Mouse (Mus musculus) adrenal gland, postnatal 10 days (tissue): ENCODE measurements around the gene Rccd1. TPM values are rescaled to one million over a fixed set of nuclear protein-coding genes. Genes with fewer than 3 reads are reported as not detected.
A peak's percentile ranks its signal among the peaks of the same experiment; 100 is the strongest.
"Not testable (repeated sequence)": the region's sequence is repeated elsewhere in the genome, so short reads cannot be mapped to it uniquely, and the experiment has no call there.

Experiments
- DNase-seq: peaks from one replicate; pipeline ENCODE4 v3.0.0; 2021; ENCODE audit warnings: mixed read lengths
- total RNA-seq, 2 experiments: library from RNA; stranded (reverse); gene quantifications; 2 replicates each; pipeline ENCODE4 v1.2.3; 2021

The Rccd1 gene
- total RNA-seq, 2 experiments from 2014 or later, result 8.4 to 13.8 TPM

DNA sequence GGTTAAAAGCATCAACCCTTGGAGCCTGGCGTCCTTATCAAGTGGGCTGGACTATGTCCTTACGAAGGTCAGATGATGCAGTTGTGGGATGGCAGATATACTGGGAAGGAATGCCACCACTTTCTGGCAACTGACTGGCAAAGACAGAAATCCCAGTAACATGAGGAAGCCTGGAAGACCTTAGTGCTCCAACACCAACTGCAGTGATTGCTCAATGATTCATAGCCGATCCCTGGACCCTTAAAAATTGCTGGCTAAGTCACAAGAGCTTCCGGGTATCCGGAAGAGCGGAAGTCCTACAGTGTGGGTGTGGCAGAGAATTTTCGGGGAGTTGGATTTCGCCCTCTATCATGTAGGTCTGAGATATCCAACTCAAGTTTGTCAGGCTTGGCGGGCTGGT, 21.9 kb upstream of the Rccd1 start:
- DNase-seq, result no peak

DNA sequence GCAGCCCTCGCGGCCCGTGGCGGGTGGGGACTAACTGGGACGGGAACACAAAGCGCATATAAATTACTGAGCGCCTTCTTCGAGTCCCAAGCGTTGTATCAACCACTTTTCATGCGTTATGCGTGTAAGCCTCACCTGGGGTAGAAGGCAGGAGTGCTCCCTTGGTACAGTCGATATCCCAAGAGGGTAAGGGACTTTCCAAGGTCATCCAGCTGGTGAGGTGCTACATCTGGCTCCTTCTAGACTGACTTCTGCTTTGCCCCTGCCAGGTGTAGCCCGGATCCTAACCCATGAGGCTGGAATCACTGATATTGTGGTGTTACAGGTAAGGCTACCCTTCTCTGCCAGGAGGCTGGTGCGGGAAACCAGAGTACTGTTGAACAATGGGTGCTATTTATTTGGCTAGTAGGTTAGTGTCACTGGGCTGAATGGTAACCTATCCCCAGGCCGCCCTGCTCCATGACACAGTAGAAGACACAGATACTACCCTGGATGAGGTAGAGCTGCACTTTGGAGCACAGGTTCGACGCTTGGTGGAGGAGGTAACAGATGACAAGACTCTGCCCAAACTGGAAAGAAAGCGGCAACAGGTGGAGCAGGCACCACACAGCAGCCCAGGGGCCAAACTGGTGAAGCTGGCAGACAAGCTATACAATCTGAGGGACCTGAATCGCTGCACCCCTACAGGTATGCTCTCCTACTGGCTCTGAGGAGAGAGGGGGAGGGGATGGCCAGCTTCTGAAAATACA, 19.2 kb upstream of the Rccd1 start:
- DNase-seq, result no peak

DNA sequence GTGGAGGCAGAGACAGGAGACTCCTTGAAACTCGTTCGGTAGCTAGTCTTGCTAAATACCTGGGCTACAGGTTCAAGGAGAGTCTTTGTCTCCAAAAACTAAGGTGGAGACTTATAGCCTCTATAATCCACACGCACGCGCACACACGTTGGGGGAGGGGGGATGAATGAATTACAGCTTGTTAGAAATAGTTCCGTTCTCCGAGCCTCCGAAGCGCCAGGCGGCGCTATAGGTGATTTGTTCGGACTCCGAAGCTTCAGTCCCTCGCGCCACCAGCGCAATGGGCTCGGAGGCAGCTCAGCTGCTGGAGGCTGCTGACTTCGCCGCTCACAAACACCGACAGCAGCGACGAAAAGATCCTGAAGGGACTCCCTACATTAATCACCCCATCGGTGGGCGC, 18.6 kb upstream of the Rccd1 start, which contains the start of gene Hddc3:
Hddc3 (plus strand) TSS at position 247 of the 400 bp plus-strand sequence.
- DNase-seq, result peak; percentile 95

DNA sequence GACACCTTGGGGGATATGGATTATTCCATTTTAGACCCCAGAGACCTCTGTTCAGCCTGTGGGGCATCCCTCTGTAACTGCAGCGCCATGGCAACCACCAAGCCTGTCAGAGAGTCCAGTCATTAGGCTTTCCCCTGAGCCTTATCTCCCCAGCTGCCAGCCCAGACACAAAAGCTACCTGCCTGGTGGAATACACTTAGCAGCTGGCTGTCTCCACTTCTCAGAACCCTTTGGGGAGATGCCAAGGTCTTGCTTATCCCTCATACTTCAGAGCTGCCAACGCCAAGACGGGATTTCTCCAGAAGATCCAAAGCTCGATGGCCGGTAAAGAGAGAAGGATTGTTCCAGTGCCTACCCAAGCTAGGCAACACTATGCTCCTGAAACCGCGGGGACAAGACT, 17.5 kb upstream of the Rccd1 start:
- no peak for DNase-seq

DNA sequence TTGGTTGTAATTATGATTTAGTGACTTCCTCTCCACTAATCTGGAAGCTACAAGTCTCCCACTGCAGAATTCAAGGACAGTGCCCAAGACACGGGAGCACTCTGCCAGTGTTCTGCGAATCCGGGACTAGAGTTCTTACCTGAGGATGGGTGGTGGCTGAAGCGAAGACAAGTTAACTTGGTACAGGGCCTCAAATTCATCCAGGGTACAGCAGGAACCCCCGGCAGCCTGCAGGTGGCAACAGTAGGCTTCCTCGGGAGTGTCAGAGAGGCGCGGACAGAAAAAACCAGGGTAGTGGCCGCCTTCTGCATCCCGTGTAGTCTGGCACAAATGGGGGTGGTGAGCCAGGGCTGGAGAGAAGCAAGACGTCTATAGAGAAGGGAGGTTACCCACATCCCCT, 16.5 kb upstream of the Rccd1 start, which contains the start of gene Unc45a:
Unc45a (minus strand) TSS at position 213 of the 400 bp plus-strand sequence.
- peak; percentile 79 for DNase-seq

DNA sequence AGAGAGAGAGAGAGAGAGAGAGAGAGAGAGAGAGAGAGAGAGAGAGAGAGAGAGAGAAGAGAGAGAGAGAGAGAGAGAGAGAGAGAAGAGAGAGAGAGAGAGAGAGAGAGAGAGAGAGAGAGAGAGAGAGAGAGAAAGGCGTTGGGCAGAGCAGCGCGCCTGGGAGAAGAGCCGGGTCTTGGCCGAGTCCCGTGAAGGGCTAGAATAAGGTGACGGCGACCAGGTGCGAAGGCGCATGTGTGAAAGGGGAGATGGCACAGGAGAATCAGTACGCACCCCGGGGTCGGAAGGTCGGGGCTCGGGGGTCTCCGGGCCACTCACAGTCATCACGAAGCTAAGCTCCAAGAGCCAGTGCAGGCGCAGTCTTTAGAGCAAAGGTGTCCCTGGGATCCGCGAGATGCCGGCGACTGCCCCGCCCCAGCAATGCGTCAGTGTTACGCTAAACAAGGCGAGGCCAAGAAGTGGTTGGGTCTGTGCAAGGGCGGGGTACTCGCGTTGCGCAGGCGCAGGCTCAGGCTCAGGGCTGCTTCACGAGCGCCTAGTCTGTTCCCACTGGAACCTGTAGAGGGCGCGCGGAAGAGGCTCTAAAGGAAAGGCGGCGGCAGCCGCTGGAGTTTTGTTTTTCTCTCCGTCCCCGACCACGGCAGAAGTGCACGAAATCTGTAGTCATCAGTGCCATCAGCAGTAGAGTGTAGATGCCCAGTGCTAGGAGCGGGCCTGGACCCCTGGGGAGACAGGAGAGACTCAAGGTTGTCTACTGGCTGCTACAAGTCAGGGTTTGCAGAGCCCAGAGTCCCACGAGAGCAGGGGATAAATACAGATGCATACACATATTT, 15.8 kb upstream of the Rccd1 start:
- peak; percentile 98 for DNase-seq

DNA sequence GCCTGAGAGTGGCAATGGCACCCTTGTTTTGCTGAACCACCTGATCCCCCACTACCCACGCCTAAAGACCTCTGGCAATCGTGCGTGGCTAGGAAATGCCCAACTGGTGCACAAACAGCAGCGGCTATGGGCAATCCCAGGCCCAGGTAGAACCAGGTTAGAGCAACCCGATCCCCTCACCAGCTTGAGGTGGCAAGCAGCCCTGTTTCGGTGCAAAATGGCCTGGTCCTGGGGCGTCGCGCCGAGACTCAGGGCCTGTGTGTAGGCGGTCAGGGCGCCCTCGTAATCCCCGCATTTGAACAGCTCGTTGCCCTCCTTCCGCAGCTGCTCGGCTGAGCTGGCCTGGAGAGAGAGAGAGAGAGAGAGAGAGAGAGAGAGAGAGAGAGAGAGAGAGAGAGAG, 15.1 kb upstream of the Rccd1 start:
- DNase-seq, result peak; percentile 54

DNA sequence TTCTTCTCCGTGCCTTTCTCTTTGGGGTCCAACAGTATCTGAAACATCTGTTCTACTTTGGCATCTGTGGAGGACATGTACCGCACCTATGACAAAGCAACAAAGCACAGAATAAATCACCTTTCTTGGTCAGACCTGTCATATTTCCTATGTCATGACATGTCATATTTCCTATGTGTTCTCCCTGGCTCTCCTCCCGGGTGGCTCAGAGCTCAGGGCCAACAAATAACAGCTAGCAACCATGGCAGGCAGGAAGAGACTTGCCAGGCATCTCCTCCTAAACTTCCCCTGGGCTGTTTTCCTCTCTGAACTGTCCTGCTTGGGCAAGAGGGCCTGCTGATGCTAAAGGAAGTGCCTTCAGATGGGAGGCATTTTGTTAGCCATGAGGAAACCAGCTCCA, 12.7 kb upstream of the Rccd1 start:
- DNase-seq, result no peak

DNA sequence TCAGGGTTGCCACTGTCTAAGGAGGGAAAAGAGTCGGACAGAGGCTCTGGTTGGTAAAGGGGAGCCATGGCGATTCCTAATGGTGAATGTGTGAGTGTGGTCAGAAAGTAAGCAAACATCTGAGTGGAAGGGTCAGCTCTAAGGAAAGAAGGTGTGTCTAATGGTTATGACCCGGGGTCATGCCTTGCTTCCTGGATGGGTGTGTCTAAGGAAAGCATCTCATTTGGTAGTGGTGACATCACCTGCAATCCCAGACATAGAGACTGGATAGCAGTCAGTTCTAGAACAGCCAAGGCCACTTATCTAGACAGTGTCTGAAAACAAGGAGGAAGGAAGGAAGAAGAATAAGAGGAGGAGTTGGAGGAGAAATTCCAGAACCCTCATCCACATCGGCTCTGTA, 10.6 kb upstream of the Rccd1 start:
- DNase-seq, result no peak

DNA sequence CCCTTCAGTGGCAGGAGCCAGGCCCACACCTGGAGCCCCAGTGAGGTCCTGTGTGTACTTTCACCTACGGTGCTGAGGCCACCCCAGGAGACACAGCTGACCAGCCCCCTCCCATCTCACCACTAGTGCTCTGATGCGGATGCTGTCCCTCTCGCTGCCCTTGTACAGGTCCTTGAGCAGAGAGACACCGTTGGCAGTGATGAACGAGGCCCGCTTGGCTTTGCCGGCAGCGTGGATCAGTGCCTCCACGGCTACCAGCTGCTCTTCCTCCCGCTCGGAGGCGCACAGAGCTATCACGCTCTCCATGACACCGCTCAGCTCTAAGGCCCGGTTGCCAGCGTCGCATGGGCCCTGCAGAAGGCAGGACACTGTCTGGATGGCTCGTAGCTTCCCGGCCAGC, 7.2 kb upstream of the Rccd1 start:
- DNase-seq, result peak; percentile 60

DNA sequence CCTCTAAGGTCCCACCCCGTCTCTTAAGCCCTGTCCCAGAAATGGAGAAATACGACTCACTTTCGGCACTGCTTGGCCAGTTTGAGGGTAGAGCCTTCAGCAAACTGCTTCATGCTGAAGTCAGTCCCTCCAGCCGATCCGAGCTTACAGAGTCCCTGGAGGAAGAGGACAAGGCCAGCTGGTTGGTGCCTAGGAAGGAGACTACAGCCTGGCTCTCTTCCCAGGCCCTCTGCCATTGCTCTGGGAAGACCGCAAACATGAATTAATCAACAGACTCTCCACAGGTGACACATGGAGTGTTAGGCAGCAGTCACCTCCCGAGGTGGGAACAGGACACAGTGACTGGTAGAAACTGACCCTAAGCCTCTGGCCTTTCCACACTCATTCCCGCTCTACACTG, 6.0 kb upstream of the Rccd1 start:
- DNase-seq, result peak; percentile 52

DNA sequence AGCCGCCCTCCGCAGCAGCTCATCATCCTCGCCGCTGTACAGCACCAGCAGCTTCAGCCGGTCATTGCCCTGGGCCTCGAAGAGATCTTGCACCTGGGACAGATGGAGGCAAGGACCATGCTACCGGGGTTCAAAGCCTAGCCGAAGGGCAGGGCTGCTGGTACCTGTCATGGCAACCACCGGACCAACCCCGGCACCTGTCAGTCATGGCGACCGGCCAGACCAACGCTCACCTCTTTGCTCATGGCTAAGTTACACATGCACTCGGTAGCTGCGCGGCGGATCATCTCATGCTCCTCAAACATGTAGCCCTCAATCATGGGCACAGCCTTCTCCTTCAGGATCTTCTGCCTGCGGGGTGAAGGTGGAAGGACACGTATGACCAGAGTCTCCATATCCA, 1.8 kb upstream of the Rccd1 start:
- no peak for DNase-seq

DNA sequence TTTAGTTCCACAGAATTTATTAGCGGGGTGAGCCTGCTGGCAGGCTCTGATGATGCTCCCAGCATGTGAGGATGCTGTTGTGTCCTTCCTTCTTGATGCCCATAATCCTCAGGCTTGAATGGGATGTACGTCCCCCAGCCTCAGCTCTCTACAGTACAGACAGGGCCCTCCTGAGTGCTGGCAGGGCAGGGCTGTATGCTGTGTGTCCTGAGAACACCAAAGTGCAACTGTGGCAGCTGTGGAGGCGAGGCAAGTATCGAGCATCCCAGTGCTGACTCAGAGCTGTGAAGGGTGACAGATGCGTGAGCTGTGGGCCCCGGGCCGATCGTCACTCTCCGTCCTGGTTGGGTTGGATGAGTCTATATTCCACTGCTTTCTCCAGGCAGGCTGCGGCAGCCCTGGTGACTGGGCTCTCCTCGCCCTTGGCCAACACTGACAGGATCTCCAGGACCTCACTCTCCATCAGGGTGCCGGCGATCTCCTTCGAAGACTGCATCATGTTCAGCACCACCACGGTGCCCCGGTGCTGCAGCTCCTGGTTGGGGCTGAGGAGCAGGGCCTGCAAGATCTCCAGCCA, 1.1 kb upstream of the Rccd1 start:
- DNase-seq, result no peak

DNA sequence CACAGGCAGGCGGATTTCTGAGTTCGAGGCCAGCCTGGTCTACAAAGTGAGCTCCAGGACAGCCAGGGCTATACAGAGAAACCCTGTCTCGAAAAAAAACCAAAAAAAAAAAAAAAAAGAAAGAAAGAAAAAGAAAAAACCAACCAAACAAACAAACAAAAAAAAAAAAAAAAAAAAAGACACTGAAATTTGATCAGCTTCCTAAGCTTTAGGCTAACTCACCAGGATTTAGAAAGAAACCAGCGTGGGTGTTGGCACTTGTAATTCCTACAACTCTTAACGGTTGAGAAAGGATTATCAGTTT, 514 bp upstream of the Rccd1 start:
- DNase-seq, result not testable (repeated sequence)

DNA sequence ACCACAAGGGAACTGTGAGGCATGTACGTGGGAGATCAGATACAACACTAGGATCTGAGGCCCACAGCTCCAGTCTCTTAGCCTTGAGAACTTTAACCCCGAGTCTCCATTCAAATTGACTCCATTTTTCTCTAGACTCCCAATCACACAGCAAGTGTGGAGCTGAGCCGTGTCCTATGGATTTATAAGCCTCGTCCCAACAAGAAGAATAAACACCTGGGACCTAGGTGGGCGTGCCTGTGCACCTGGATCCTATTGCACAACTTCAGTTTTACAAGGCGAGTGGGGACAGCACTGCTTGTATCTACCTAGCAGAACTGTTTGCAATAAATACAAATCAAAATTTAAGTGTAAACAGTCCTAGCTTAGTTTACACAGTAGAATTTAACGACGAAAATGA, 918 bp downstream of the Rccd1 start:
- DNase-seq, result no peak

DNA sequence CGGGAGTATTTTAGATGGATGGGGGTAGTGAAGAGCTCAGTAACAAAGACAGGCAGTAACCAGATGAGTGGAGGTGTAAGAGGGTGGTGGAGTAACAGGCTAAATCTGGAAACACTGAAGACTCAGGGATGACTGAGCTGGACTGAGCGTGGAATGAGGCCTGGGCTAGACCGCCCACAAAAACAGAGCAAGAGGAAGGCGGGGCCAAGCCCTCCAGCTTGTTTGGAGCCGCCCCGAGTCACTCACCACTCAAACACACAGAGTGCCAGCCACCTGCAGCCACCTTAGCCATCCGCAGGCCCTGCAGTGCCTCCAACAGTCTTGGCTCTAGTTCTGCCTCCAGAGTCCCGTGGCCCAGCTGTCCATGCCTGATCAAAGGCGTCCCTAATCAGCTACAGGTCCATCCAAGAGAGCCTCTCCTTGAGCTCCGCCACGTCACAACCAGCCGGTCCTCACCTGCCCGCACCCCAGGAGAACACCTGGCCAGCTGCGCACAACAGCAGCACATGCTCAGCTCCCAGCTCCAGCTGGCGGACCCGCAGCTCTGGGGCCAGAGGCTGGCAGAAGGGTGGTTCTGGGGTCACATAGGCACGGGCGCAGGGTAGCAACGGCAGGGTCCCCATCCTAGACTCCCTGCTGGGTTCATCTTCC, 4.3 kb downstream of the Rccd1 start:
- no peak for DNase-seq

DNA sequence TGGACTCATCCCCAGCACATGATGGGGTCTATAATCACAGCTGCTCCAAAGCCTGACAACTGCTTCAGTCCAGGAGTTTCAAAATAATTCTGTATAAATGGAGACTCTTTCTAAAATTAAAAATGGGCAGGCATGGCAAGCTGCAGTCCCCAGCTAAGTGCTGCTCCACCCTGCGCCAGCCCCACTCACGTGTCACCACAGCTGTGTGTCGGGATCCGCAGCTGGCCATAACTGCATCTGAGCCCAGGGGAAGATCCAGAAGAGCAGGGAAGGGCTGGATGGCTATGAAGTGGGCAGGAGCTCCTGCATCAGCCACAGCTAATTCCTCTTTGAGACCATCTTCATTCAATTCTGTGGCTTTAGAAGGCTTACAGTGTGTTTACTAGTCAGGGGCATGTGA, 5.6 kb downstream of the Rccd1 start:
- no peak for DNase-seq

DNA sequence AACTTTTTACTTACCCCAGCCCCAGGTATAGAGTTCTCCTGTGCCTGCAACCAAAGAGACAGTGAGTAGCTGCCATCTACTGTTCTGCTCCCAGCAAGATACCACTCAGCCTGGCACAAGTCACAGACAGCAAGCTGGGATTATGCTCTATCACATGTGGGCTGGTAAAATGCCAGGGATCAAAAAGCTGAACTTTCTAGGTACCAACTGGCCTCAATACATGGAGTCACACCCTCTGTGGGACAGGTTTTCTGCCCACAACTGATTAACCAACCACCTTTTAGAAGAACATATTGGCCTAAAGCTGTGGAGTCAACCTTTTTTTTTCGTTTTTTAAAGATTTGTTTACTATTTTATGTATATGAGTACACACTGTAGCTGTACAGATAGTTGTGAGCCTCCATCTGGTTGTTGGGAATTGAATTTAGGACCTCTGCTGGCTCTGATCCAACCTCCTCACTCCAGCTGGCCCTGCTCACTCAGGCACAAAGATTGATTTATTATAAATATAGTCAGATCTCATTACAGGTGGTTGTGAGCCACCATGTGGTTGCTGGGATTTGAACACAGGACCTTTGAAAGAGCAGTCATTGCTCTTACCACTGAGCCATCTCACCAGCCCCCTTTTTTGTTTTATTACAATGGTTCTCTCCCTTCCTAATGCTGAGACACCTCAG, 6.7 kb downstream of the Rccd1 start:
- no peak for DNase-seq

DNA sequence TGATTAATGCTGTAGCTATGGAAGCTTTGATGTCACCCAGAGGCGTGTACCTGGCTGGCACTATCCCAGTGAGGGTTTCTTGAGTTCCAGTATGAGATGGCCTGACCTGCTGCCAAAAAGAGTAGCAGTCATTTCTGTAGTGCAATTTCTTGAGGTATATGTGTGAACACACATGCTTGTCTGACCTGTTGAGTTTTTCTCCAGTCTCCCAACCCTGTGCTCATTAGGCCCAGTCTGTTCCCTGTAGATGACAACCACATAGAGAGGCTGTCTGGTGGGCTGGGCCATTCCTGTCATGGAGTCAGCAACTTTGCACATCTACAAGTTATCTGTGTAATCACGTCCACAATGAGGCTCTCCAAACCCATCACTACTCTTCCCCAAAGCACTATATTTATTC, 8.5 kb downstream of the Rccd1 start:
- no peak for DNase-seq

DNA sequence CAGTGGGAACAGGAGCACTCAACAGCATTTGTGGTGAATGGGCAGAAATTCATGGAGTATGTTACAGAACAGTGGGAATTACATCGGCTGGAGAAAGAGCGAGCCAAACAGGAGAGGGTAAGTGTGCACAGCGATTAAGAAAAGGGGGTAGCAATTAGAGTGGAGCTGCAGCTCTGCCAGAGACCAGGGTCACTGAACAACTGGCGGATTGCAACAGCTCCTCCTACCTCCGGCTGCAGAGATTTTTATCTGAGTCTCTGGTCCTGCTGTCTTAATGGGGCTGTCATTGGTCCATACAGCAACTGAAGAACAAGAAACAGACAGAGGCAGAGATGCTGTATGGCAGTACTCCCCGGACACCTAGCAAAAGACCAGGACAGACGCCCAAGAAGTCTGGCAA, 13.5 kb downstream of the Rccd1 start:
- no peak for DNase-seq

DNA sequence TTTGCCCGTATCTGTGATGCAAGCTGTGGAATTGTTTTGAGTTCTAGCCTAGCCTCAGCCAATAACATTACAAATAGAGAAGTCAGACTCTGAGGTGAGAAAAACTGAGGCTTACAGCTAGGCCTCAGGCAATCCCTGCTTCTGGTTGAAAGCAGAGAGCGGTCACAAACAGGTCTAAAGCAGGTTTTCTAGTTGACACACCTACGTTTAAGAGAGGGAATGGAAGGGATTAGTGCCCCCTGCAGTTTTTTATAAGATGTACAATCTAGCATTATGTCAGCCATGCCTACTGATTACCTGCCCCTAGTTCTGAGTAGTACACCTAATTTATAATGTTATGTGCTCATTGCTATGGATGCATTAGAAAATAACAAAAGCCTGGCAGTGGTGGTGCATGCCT, 16.5 kb downstream of the Rccd1 start:
- DNase-seq, result no peak

DNA sequence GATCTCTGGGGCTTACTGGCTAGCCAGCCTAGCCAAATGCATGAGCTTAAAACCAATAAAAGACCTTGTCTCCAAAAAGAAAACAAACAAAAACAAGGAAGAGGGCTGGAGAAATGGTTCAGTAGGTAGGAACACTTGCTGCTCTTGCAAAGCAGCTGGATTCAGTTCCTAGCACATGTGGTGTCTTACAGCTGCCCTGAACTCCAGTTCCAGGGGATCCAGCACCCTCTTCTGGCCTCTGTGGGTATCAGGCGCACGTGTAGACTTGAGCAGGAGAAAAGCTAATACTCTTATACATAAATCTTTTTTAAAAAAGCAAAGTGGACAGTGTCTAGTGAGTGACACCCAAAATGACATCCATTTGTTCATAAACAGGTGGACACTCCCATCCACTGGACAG, 22.7 kb downstream of the Rccd1 start:
- DNase-seq, result no peak
